Mouse (Mus musculus) layer of hippocampus, adult 18-20 months (tissue): ENCODE measurements at regions not wholly inside any gene's neighbourhood (a gene's known extent, or its start where the extent isn't known, plus 50 kb on each side); places are given as distances from the start of the nearest gene placed in this dataset.

ENCODE experiments used
- DNase-seq, 2 experiments: peaks; one replicate each; pipeline ENCODE4 v3.0.0; 2022; ENCODE audit warnings: low spot score in 2 of 2

DNA sequence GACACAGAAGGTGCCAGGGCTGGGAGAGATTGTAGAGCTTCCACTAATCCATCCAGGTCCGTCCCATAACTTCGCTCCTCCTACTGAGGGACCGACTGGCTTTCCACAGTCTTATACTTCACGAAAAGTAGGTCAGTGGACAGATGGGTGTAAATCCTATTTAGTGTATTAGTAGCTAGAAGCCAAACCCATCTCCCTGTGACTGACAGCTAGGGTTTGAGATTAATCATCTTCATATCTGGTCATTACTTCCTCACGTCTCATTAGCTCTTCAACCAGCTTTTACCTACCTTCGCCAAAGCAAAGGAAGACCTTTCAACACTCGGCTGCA is 60.4 kb upstream of the Scaf11 start:
- DNase-seq, result no peak

DNA sequence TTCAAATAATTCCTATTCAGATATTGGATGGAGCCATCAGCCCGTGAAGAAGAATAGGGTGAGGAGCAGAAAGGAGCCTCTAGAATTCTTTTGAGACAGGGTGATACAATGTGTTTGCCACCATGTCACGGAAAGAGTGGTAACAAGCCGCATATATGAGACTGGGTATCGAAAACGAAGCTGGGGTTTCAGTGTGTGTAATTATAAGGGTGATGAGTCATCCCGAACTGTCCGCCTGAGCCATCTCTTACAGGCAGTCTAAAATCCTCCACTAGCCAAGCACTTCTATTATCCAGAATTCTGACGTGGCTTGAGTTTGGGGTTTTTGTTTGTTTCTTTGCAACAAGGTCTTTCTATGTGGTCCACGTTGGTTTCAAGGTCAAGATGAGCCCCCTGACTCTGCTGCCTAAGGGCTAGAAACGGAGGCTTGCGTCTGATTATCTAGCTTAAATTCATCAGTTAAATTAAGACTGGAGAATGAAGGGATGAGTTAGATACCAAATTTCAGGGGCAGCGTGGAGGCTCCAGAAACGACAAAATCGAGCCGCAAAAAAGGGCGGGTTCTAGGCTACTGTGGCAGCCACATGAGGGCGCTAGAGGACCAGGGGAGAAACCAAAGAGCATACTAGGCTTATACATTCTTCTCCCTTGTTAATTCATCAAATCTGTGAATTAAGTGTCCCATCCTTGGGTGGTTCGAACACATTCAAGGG is 59.9 kb upstream of the Scaf11 start:
- peak; percentile 25 to 32 for DNase-seq

DNA sequence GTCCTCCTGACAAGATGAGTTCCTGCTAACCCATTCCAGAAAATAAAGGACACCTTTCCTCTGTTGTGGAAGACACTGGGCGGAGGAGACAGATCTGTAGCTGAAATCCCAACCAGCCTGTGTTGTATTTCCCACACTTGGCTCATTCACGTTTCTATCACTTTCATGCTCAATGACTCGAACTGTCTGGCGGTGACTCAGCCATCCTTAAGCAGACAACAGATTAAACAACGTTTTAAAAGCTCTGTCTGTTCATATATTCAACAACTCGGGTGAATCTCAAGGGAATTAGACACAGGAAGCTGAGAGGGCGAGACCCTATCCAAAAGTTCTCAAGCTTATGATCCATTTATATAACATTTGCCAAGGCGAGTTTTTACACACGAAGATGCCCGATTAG is 57.5 kb upstream of the Scaf11 start:
- peak in 1 of 2 experiments; percentile 22 for DNase-seq

DNA sequence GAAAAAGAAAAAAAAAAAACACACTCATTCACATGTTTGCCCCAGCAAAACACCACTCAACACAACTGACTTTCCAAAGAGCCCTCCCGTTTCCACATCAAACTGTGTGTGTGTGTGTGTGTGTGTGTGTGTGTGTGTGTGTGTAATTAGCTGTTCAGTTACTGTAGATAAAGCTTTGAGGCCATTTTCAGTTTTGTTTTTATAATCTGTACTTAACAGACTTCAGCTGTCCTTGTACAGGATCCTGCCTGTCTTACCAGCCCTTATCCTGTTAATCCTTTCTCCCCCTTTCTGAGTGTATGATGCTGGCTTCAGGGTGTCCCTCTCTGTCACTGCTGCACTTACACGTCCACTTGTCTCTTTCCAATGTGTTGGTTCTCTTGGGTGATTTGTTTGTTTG is 55.0 kb upstream of the Scaf11 start:
- DNase-seq, result no peak

DNA sequence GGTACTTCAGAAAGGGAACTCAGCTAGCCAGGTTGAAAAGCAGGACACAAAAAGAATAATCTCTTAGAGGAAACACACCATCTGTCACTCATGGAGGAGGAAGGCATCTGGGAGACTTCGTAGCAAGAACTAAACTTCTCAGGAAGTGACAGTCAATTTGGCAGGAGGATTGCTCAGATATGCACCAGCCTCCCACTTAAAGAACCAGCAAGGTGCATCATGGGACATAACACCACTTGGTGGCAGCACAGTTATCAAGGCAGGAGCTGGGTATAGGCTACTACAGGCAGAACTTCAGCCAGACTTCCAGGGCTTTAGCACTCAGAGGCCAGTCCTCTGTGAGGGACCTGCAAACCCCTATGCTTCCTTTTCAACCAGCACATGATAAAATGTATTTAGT is 52.0 kb upstream of the Scaf11 start:
- peak; percentile 22 to 33 for DNase-seq
